Mouse (Mus musculus) forelimb bud, embryonic 11.5 days (tissue): ENCODE data around the gene Gm11037.

Experiments
- DNase-seq: peaks from one replicate; pipeline ENCODE4 v3.0.0-alpha.2; 2012; ENCODE audit warnings: low read depth, low spot score

Gene Gm11037

DNA sequence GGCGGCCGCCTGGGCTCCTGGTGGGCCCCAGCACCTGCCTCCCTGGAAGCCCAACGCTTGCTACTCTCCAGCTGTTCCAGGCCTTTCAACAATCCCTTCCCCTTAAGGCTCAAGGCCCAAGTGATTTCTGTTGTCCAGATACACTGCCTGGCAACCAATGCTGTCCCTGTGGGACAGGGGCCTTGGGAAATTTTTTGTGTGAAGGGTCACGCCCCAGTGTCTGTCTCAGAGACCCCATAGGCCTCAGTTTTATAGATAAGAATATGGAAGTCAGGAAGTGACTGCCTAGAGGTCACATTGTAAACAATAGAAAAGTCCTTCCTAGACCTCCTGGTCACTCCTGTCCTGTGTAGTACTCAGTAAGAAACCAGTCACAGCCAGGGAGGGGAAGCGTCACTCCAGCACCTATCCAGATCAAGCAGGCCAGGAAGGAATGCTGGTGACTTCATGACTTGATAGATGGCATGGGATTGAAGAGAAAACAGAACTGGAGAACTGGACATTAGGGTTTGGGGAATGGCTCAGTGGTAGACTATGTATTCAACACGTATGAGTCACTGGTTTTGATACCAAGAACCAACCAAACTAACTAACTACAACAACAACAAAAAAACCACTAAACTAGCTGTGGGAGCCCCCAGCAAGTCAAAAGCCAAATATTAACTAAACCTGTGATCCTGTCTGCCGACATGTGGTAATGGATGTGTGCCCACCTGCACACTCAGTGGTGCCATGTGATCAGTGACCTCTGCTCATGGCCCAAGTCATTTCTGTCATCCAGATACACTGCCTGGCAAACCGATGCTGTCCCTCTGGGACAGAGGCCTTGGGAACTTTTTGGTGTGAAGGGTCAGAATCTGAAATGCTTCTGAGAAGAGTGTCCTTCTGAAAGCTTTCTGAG lies 15.3 kb downstream of the Gm11037 start:
- no peak for DNase-seq

DNA sequence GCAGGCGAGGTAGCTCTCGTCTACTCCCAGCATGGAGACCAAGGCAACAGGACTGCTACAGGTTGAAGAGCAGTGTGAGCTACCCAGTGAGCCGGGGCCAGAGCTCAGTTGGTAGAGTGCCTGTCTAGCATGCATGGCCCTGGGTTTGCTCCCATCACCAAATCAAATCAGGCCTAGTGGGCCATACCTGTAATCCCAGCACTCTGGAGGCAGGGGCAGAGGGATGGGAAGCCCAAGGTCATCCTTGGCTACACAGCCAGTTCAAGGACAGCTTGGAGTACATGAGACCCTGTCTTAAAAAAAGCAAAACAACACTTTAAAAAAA lies 15.9 kb downstream of the Gm11037 start:
- no peak for DNase-seq

DNA sequence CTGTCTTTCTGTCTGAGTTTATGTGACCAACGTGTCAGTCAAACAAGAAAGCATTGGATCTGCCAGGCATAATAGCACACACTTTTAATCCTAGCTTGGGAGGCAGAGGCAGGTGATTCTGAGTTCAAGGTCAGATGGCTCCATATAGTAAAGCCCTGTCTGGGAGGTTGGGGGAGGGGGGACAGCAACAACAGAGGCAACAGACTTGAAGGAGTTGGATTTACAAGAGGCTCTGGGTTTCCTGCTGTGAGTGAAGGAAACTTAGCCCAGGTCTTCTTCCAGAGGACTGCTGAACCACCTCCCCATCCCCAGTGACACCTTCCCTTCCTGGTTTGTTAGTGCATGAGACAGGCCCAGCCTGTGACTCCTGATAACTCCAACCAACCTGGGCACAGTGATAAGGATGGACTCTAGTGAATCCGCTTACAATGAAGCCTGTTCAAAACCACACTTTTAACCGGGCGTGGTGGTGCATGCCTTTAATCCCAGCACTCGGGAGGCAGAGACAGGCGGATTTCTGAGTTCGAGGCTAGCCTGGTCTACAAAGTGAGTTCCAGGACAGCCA lies 19.0 kb downstream of the Gm11037 start:
- no peak for DNase-seq

DNA sequence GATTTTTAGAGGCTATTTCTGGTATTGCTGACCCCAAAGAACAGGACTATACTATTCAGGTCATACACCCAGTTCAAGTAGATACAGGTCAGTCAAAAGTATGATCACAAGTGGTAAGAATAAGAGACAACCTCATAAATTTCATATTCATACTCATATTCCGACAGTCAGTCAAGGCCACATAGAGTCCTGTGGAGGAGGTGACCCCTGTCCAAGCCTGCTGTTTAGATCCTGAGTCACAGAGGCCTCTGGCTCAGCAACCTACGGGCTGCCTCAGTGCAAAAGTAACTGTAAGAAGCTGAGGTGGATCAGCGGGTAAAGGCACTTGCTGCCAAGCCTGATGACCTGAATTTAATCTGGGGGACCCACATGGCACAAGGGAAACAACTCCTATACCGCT lies 20.7 kb downstream of the Gm11037 start:
- DNase-seq, result no peak

DNA sequence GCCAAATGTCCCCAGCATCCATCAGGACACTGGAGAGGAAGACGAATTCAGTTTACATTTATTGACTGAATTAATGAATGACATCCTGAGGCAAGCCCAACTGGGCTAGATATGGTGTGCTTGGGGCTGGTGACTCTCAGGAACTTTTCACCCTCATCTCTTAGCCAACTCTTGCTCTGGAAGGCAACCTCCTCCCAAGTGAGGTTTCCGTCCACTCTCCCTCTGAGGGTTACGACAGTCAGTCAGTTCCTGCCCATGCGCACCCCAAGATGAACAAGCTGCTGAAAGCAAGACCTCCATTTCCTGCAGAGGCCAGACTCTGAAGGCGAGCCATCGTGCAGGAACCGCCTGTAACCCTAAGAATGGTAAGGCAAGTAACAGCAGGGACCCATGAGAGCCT lies 23.7 kb downstream of the Gm11037 start:
- no peak for DNase-seq

DNA sequence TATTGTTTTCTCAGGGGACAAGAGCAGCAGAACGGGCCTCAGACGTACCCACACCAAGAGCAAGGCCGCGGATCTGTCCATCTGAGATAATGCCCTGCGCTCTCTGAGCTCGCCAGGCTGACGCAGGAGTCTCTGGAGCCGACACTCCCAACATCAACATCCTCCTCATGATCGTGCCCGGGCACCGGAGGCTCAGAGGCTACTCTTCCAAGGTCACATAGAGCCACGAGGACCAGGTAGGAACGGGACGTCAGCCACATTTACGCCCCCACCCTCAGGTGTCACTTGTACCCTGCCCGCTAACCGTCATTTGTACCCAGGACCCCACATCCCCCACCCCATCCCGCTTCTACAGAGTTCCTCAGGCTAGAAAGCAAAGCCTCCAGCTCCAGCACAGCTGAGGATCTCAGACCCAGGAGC lies 26.2 kb downstream of the Gm11037 start:
- DNase-seq, result no peak

DNA sequence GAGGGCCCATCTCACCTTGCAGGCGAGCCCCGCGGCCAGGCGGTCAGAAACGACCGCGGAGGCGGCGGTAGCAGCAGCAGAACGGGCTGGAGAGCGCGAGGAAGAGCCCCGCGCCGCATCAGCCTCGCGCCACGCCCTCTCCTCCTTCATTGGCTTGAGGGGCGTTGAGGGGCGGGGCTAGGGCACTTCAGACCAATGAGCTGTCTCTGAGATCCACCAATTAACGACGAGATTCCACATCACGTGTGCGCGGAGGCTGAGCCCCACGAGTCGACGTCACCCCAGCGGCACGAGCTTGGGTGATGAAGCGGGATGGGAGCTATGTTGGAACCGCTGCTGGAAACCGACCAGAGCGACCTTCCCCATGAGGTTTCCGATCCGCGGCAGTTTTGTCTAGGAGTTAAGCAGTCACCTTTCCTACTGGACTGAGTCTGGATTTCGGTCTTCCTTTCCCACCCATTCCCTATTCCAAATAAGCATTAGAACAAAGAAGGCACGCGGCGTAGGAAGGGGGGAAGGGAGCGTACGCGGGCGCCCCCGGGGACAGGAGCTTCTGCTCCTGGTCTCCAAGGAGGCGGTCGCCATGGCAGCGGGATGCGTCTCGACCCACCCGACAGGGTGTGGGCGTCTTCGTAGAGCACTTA lies 26.8 kb downstream of the Gm11037 start, which contains the start of gene 1700037H04Rik:
TSS of gene 1700037H04Rik (minus strand) at position 144 of the 644 bp plus-strand sequence.
- DNase-seq, result peak; percentile 98

DNA sequence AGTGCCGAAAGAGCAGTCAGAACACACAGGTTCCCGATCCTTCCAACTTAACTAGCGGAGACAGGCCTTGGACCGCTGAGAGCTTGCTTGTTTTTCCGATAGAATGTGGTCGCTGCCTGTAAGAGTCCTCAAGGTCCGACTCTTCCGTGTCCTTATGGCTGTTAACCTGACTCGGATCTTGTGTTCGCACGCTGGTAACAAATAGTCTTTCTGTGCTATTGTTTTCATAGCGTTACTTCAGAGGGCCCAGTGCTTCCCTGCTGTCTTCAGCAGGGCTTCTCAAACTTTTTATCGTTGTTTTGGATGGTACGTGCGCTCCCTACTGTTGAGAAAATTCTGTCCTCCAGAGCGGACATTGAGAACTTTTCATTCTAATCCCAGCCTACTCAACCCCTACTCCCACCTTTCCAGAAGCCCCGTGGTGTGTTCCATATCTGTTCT lies 27.4 kb downstream of the Gm11037 start:
- no peak for DNase-seq

DNA sequence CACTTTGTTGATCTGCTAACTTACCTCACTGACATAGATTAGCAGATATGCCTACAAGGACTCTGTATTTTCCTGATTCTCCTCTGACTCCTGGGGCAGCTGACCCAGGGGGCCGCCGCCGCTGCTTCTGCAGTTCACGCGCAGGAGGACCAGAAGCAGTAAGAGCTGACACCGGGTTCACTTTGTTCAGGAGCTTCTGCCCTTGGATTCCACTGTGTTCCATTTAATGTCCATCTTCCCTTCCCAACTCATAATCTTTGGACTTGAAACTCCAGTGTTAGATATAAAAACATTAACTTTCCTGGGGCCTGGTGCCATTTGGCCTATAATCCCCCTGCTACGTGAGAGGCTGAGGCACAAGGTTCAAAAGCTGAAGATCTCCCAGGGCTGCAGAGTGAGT lies 30.6 kb downstream of the Gm11037 start:
- DNase-seq, result no peak

DNA sequence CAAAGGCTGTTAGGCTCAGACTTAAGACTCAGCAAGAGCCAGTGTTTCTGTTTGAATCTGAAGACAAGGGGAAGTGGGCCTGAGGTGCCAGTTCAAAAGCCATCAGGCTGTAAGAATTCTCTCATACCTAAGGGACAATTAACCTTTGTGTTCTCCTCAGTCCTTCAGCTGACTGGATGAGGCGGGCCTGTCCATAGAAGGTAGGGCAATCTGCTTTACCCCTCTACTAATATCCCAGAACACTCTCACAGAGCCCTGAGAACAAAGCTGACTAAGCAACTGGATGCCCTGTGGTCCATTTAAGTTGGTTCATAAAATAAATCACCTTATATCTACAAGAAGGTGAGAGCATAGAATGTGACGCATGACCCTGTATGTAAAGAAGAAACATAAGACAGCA lies 32.9 kb downstream of the Gm11037 start:
- DNase-seq, result no peak

DNA sequence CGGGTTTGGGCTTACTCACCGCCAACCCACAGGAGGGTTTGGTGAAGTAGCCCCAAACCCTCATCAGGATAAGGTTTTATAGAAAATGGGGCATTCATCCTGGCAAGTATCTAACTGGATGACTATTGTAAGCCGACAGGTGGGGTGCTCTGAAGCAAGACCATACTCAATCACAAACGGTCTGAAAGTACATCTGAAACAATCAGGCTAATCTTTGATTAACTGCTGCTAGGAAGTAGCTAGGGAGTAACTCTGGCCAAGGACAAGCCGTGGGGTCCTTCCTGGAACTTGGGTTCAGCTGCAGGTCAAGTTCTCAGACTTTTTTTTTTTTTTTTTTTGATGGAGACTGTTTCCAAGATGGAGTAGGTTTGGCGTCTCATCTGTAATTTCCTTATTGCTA lies 34.7 kb downstream of the Gm11037 start:
- no peak for DNase-seq

DNA sequence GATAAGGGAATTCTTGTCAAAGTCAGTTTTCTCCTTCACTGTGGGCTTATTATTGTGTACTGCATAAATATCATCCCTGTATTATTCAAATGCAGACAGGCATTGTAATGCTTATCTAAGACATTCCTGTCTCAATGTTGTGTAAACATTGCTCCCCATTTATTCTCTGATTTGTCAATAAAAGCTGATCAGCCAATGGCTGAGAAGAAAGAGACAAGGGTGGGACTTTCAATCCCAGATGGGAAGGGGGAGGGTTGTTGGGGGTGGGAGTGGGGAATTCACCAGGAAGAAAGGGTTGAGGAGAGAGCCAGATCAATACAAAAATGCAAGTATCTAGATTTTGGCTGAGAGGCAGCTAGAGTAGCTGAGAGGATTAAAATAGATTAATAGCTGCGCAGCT lies 35.6 kb downstream of the Gm11037 start:
- DNase-seq, result no peak

DNA sequence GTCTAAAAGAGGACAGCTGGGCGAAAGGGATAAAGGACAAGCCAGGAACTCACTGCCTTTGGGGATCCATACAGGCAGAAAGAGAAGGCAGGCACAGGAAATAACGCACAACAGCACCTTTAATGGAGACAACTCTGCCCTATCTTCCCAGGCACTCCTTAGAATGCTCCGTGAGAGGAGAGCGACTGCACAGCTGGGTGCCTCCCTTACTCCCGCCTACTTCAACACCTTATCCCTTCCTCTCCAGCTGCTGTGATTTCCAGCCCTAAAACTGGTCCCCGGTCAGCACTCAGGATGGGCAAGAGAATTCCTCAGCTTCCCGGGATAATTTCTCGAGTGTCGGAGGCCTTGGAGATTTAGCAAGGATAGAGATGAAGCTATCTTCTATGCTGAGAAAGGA lies 37.6 kb downstream of the Gm11037 start:
- no peak for DNase-seq

DNA sequence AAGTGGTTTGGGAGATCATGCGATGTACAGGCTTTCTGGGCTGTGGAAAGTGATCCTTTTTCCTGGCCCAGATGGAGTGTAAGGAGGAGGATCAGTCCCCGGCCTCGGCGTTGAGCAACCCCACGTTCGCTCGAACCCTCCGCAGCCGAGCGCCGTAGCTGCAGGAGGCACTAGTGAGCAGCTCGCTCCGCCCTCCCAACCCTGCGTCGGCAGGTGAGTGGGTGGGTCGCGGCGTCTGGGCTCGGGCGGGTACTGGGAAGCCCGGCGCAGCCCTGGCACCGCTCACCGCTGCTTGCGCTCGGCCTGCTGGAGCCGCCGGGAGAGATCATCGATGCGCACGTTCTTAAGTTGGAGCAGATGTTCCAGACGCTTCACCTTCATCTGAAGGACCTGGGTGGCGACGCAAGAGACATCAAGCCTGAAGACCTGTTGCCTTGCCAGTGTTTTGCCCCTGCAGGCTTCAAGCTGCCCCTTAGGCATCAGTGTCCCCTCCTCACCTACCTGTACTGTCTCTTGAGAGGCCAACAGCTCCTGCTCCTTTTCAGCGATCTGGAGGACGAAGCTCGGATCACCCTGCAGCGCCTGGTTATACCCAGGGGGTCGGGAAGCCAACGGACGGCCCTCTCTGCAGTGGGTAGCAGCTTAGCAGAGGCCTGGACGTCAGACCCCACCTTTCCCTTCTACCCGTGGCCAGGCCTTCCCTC lies 38.3 kb downstream of the Gm11037 start:
- DNase-seq, result no peak

DNA sequence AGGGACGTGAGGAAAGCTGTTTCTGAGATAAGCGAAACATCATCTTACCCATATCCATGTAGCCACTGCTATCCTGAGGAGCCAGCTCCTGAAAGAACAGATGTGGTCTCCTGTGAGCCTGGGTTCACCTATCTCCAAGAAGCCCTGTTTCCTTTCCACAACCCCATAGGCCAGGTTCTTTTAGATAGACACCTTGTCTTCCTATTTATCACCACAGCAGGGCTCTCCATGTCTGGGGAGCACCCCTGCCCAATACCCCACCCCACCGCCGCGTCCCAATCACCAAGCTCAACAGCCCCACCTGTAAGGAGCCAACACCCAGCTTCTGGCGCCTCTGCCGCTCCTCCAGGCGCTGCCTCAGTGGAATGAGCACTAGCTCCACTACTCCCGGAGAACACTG lies 39.0 kb downstream of the Gm11037 start:
- DNase-seq, result no peak

DNA sequence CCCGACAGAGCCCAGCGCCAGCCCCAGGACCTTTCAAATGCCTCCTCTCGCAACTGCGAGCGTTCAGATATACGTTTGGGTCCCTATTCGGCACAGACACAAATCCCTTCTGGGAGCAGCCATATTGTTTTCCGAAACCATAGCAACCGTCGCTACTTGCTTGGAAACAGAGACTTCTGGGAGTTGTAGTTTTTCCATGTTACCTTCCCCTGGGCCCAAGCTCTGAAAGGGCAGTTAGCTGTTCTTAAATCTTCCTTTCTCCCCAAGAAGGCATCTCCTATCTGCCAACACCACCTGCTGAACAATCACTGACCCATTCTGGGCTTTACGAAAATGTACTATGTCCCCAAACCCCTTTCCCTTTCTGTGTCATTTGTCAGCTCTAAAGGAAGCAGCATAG lies 41.4 kb downstream of the Gm11037 start:
- DNase-seq, result peak; percentile 79

DNA sequence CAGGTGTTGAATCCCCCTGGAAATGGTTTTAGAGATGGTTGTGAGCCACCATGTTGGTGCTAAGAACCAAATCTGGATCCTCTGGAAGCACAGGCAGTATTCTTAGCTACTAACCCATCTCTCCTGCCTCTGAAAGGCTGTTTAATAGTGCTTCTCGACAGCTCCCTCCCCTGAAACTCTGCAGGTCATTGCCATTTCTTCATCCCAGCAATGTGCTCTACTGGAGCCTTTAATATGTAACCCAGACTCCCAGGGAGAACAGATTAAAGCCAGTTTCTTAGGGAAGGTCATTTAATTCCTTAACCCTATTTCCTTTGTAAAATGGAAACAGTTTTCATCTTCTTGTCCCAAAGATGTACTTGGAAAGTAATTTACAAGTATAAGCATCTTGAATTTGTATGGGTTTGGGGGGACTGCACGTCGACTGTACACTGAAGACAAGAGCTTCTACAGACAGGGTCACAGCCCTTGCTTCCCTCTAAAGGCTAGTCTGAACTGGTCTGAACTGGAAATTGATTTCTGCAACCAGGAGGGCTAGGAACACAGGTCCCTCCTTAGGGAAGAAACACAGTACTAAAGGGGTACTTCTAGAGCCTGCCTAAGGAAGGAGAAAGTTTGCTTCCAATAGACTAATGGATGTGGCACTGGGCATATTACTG lies 42.1 kb downstream of the Gm11037 start:
- no peak for DNase-seq

DNA sequence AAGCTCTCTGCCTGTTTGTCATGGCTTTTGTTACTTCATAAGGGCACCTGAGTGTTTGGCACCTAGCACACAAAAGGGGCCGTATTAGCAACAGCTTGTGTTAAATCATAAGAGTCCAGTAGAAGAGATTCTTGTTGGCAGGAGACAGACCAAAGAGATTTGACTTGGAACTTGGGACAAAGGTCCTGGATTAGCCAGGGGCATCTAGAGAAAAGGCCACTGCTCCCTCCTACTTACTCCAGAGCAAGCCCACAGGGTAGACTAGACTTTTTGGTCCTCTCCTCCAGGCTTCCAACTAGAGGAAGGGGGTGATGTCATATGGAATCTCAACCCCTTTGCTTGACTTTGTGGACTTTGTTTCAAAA lies 42.6 kb downstream of the Gm11037 start:
- no peak for DNase-seq

DNA sequence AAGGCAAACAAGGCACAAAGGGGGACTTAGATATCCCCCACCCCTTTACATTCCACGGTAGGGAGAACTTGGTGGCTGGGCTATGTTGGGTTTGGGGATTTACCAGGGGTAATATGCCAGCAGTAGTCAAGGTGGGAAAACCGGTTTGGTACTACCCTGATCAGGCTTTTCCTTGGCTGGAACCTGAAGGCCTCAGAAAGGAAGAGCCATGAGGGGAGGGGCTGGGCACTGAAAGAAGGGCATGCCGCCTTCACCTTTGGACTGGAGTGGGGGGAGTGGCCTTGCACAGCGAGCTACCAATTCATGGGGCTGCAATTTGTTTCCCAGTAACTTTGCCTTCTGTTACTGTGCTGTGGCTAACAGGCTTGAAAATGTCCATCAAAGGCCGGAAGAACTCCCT lies 43.2 kb downstream of the Gm11037 start:
- no peak for DNase-seq

DNA sequence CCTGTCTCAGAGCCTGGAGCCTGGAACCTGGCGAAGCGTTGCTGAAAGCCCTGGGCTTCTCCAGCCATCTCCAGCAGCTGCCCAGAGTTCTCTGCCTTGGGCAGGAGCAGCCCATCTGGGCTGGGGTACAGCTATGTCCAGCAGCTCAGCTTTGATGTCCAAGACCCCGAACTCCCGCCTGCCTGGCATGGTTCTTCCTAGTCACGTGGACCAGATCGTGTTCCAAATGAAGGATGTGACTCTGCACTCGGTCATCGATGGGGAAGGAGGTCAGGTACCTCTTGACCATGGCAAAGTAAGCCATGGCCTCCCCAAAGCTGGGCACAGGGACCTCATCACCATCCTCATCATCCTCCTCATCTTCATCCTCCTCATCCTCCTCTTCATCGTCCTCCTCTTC lies 44.6 kb downstream of the Gm11037 start:
- DNase-seq, result no peak

DNA sequence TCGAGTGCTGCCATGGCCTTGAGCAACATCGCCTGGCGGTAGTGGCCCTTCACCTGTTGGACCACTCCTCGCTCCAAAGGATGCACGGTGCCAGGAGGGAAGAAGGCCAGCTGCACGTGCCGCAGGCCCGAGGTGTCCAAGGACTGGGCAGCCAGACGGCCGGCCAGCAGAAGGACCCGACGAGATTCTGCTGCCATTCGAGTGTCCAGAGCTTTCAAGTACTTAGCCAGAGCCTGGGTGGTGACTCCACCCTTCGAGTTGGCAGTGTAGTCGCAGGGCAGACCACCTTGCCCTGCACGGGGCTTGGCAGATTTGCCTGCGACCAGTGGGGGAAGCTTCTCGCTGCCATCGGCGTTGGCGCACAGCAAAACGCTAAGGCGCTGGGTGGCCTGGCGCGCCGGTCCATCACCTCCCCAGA lies 45.5 kb downstream of the Gm11037 start:
- no peak for DNase-seq
